Mouse (Mus musculus) neural tube, embryonic 12.5 days (tissue): ENCODE measurements around the gene Lim2. TPM values are rescaled to one million over a fixed set of nuclear protein-coding genes. Genes with fewer than 3 reads are reported as not detected.
"Not testable (repeated sequence)": the region's sequence is repeated elsewhere in the genome, so short reads cannot be mapped to it uniquely, and the experiment has no call there.

Experiments
- ATAC-seq: fragments of 200-750 bp; cut with Nextera tagmentation; 2 replicates; pipeline ENCODE4 v1.8.0; 2017; ENCODE audit warnings: low read depth, mild to moderate bottlenecking, moderate TSS enrichment, moderate library complexity; ENCODE audit not compliant: low FRiP score
- H3K27ac ChIP-seq: fragments of 300-500 bp; sonication (generic); 2 replicates; pipeline ENCODE4 v1.5.1; 2016
- H3K27me3 ChIP-seq: fragments of 300-500 bp; sonication (generic); replicated peaks from 2 replicates; pipeline ENCODE4 v1.6.1; 2016; ENCODE audit warnings: mild to moderate bottlenecking
- H3K36me3 ChIP-seq: fragments of 300-500 bp; sonication (generic); 2 replicates; pipeline ENCODE4 v1.6.1; 2016; ENCODE audit warnings: mild to moderate bottlenecking
- H3K4me1 ChIP-seq: fragments of 300-500 bp; sonication (generic); 2 replicates; pipeline ENCODE4 v1.6.1; 2016
- H3K4me2 ChIP-seq: fragments of 300-500 bp; sonication (generic); replicated peaks from 2 replicates; pipeline ENCODE4 v1.6.1; 2016; ENCODE audit warnings: mild to moderate bottlenecking
- H3K4me3 ChIP-seq: fragments of 300-500 bp; sonication (generic); 2 replicates; pipeline ENCODE4 v1.5.1; 2016
- H3K9ac ChIP-seq: fragments of 300-500 bp; sonication (generic); 2 replicates; pipeline ENCODE4 v1.6.1; 2016; ENCODE audit warnings: mild to moderate bottlenecking
- H3K9me3 ChIP-seq: fragments of 300-500 bp; sonication (generic); 2 replicates; pipeline ENCODE4 v1.6.1; 2016; ENCODE audit warnings: mild to moderate bottlenecking
- WGBS: fragments of 180-500 bp; shearing (Covaris S2); methylation state at CpG from one replicate; pipeline ENCODE4 v1.1.7; 2016; 5-methylcytosine and 5-hydroxymethylcytosine counted together
- polyA plus RNA-seq: library from polyadenylated mRNA; unstranded; fragments of >200 nt; fragmentation: Nextera tagmentation; extraction: Ambion mirVana; gene quantifications from 2 replicates; pipeline ENCODE4 v1.2.1, GENCODE M21; 2016

The Lim2 gene
- not detected in 2 replicates for polyA plus RNA-seq

GRCm38 (mm10) chr7:43427406-43427805 is at the start of gene Lim2:
Lim2 (plus strand) TSS chr7:43427670.
- Histone ChIP-seq H3K27ac (no peak within 1 kb of the TSS), H3K4me2 (no peak within 1 kb of the TSS), H3K9me3 (no peaks in the 10 kb centered on the region), H3K4me1 (no peaks in the 10 kb centered on the region), H3K9ac (no peak within 1 kb of the TSS), H3K36me3 (no peaks in the 10 kb centered on the region), H3K4me3 (no peak within 1 kb of the TSS), H3K27me3 (no peaks in the 10 kb centered on the region)
- no peak for ATAC-seq
- 79% methylated on average over 8 of the region's 8 CpGs for WGBS

- H3K4me2 ChIP-seq, result no peak overlapping the region
- H3K27me3 ChIP-seq, result no peaks in the 10 kb centered on the region
- no peaks in the 10 kb centered on the region for H3K4me1 ChIP-seq
- no peaks in the 10 kb centered on the region for H3K36me3 ChIP-seq
- H3K4me3 ChIP-seq, result no peak overlapping the region
- no peak overlapping the region for H3K9ac ChIP-seq
- H3K27ac ChIP-seq, result no peak overlapping the region
- H3K9me3 ChIP-seq, result no peaks in the 10 kb centered on the region
- WGBS, result 25% methylated on average over 5 of the region's 5 CpGs
- no peak for ATAC-seq
Observed at GRCm38 (mm10) chr7:43378226-43378625, 49.2 kb upstream of the Lim2 start.

GRCm38 (mm10) chr7:43392349-43393121 is 34.9 kb upstream of the Lim2 start:
- Histone ChIP-seq H3K4me2 (no peak overlapping the region), H3K9ac (no peak overlapping the region), H3K4me1 (no peaks in the 10 kb centered on the region), H3K27ac (no peak overlapping the region), H3K4me3 (no peak overlapping the region), H3K36me3 (no peaks in the 10 kb centered on the region), H3K9me3 (no peaks in the 10 kb centered on the region), H3K27me3 (no peaks in the 10 kb centered on the region)
- 80% methylated on average over 8 of the region's 8 CpGs for WGBS
- no peak for ATAC-seq

- no peaks in the 10 kb centered on the region for H3K36me3 ChIP-seq
- no peak overlapping the region for H3K9ac ChIP-seq
- no peak overlapping the region for H3K4me3 ChIP-seq
- no peaks in the 10 kb centered on the region for H3K9me3 ChIP-seq
- H3K27me3 ChIP-seq, result no peaks in the 10 kb centered on the region
- H3K4me2 ChIP-seq, result no peak overlapping the region
- ATAC-seq, result no peak
- no peaks in the 10 kb centered on the region for H3K4me1 ChIP-seq
- no peak overlapping the region for H3K27ac ChIP-seq
- WGBS, result 88% methylated on average over 2 of the region's 2 CpGs
Observed at GRCm38 (mm10) chr7:43399501-43399900, 28.0 kb upstream of the Lim2 start.

GRCm38 (mm10) chr7:43402718-43403117 is 24.8 kb upstream of the Lim2 start:
- 32% methylated on average over 2 of the region's 2 CpGs for WGBS
- Histone ChIP-seq H3K27me3 (no peaks in the 10 kb centered on the region), H3K27ac (no peak overlapping the region)

GRCm38 (mm10) chr7:43407573-43407972 is 19.9 kb upstream of the Lim2 start:
- Histone ChIP-seq H3K4me1 (no peaks in the 10 kb centered on the region), H3K9me3 (no peaks in the 10 kb centered on the region), H3K9ac (no peak overlapping the region), H3K4me3 (no peak overlapping the region), H3K27ac (no peak overlapping the region), H3K36me3 (no peaks in the 10 kb centered on the region), H3K4me2 (no peak overlapping the region), H3K27me3 (no peaks in the 10 kb centered on the region)
- WGBS, result 88% methylated on average over 3 of the region's 3 CpGs
- no peak for ATAC-seq

More at GRCm38 (mm10) chr7:43402718-43403117, 24.8 kb upstream of the Lim2 start:
- H3K36me3 ChIP-seq, result no peaks in the 10 kb centered on the region
- no peaks in the 10 kb centered on the region for H3K9me3 ChIP-seq
- no peak overlapping the region for H3K9ac ChIP-seq
- no peak overlapping the region for H3K4me3 ChIP-seq
- no peaks in the 10 kb centered on the region for H3K4me1 ChIP-seq
- no peak overlapping the region for H3K4me2 ChIP-seq
- ATAC-seq, result no peak

- Histone ChIP-seq H3K36me3 (no peaks in the 10 kb centered on the region), H3K4me2 (no peak within 1 kb of the TSS), H3K27ac (no peak within 1 kb of the TSS), H3K27me3 (no peaks in the 10 kb centered on the region), H3K4me1 (no peaks in the 10 kb centered on the region), H3K9ac (no peak within 1 kb of the TSS), H3K9me3 (no peaks in the 10 kb centered on the region), H3K4me3 (no peak within 1 kb of the TSS)
- 90% methylated on average over 4 of the region's 4 CpGs for WGBS
- ATAC-seq, result no peak
Observed at GRCm38 (mm10) chr7:43408131-43408553, 19.3 kb upstream of the Lim2 start, which contains the start of gene Siglecg. Siglecg (plus strand) TSS chr7:43408204.

GRCm38 (mm10) chr7:43409084-43409483 is 18.4 kb upstream of the Lim2 start:
- 75% methylated on average over 3 of the region's 3 CpGs for WGBS
- Histone ChIP-seq H3K27ac (no peak overlapping the region), H3K27me3 (no peaks in the 10 kb centered on the region), H3K4me2 (no peak overlapping the region), H3K4me1 (no peaks in the 10 kb centered on the region), H3K4me3 (no peak overlapping the region), H3K9ac (no peak overlapping the region), H3K9me3 (no peaks in the 10 kb centered on the region), H3K36me3 (no peaks in the 10 kb centered on the region)
- no peak for ATAC-seq

- not testable (repeated sequence) for H3K4me2 ChIP-seq, H3K9me3 ChIP-seq, H3K36me3 ChIP-seq, H3K9ac ChIP-seq, ATAC-seq, H3K4me1 ChIP-seq, H3K27me3 ChIP-seq, H3K4me3 ChIP-seq, H3K27ac ChIP-seq
- 30% methylated on average over 4 of the region's 4 CpGs for WGBS
Observed at GRCm38 (mm10) chr7:43411724-43412123, 15.7 kb upstream of the Lim2 start.

- no peak overlapping the region for H3K9ac ChIP-seq
- ATAC-seq, result no peak
- WGBS, result 85% methylated on average over 10 of the region's 10 CpGs
- no peaks in the 10 kb centered on the region for H3K27me3 ChIP-seq
- no peaks in the 10 kb centered on the region for H3K36me3 ChIP-seq
- H3K27ac ChIP-seq, result no peak overlapping the region
- no peaks in the 10 kb centered on the region for H3K4me1 ChIP-seq
- H3K4me2 ChIP-seq, result no peak overlapping the region
- H3K4me3 ChIP-seq, result no peak overlapping the region
- peaks cover 7% of the 10 kb centered on the region for H3K9me3 ChIP-seq
Observed at GRCm38 (mm10) chr7:43417298-43417697, 10.2 kb upstream of the Lim2 start.

GRCm38 (mm10) chr7:43422995-43423617 is 4.4 kb upstream of the Lim2 start:
- 0 out of 2 replicates have a peak overlapping the region, but pooled peaks have one; percentile 22 for H3K4me2 ChIP-seq
- no peaks in the 10 kb centered on the region for H3K27me3 ChIP-seq
- H3K9me3 ChIP-seq, result no peaks in the 10 kb centered on the region
- 13% methylated on average over 11 of the region's 11 CpGs for WGBS
- no peak overlapping the region for H3K27ac ChIP-seq
- no peak overlapping the region for H3K4me3 ChIP-seq
- H3K36me3 ChIP-seq, result no peaks in the 10 kb centered on the region
- H3K4me1 ChIP-seq, result no peaks in the 10 kb centered on the region
- H3K9ac ChIP-seq, result no peak overlapping the region
- ATAC-seq, result peak; percentile 93

GRCm38 (mm10) chr7:43423991-43424625 is 3.4 kb upstream of the Lim2 start:
- Histone ChIP-seq H3K4me1 (no peaks in the 10 kb centered on the region), H3K9me3 (no peaks in the 10 kb centered on the region), H3K9ac (no peak overlapping the region), H3K27ac (no peak overlapping the region), H3K36me3 (no peaks in the 10 kb centered on the region), H3K4me3 (no peak overlapping the region), H3K27me3 (no peaks in the 10 kb centered on the region), H3K4me2 (no peak overlapping the region)
- 67% methylated on average over 3 of the region's 3 CpGs for WGBS
- ATAC-seq, result no peak
